Comparison of ENCODE assay signal across 23 mouse cellular contexts in the genomic region with DNA sequence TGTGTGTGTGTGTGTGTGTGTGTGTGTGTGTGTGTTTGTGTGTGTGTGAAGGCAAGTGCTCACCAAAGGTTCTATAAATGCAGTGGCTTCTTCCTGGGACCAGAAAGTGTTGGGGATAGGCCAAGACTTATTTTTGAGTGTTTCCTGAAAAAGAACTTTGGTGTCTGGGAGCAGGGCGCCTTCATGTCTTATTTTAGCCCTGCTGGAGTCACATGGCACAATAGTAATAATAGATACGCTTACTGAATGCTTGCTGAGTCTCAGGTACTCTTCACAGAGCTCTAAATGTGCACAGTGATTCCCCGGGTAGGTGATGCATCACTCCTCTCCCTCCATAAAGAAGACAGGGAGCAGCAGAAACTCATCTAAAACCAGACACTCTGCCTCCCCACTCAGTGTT.
"Had no signal": no experiment of that assay in that cellular context is flagged by ENCODE, and none has a peak within 500 bp of the region (broad histone marks: within the 10 kb centered on the region; RNA-seq: fewer than 3 reads in every experiment).

No protein-coding gene starts in this region.

- H3K4me2 ChIP-seq: limb, embryonic 13.5 days; liver, embryonic 12.5 days; liver, embryonic 15.5 days; lung, embryonic 15.5 days; midbrain, embryonic 13.5 days; neural tube, embryonic 13.5 days had no signal

- H3K27ac ChIP-seq: limb, embryonic 10.5 days; limb, embryonic 13.5 days; liver, embryonic 12.5 days; liver, embryonic 15.5 days; lung, embryonic 15.5 days; midbrain, embryonic 10.5 days; midbrain, embryonic 13.5 days; neural tube, embryonic 13.5 days; stomach, postnatal 0 days had no signal

- H3K4me3 ChIP-seq: limb, embryonic 10.5 days; limb, embryonic 13.5 days; liver, embryonic 12.5 days; liver, embryonic 15.5 days; lung, embryonic 15.5 days; megakaryocyte, embryonic 14.5 days; midbrain, embryonic 10.5 days; midbrain, embryonic 13.5 days; myocyte; neural tube, embryonic 13.5 days had no signal

- H3K27me3 ChIP-seq: limb, embryonic 13.5 days; liver, embryonic 12.5 days; liver, embryonic 15.5 days; lung, embryonic 15.5 days; midbrain, embryonic 13.5 days; neural tube, embryonic 13.5 days had no signal

- H3K9me3 ChIP-seq: limb, embryonic 10.5 days; limb, embryonic 13.5 days; liver, embryonic 12.5 days; liver, embryonic 15.5 days; lung, embryonic 15.5 days; megakaryocyte, embryonic 14.5 days; midbrain, embryonic 10.5 days; midbrain, embryonic 13.5 days; neural tube, embryonic 13.5 days had no signal

- DNase-seq: kidney, postnatal 10 days; layer of hippocampus, postnatal 36 days; liver; lung, adult 18-20 months; lung, postnatal 10 days; lung, postnatal 36 days; retina, postnatal 1 day; right cerebral cortex, postnatal 4 days; thymus, adult 2 months; thymus, postnatal 14 days; thymus, postnatal 4 days had no signal

- H3K4me1 ChIP-seq: limb, embryonic 13.5 days; liver, embryonic 12.5 days; liver, embryonic 15.5 days; lung, embryonic 15.5 days; megakaryocyte, embryonic 14.5 days; midbrain, embryonic 10.5 days; midbrain, embryonic 13.5 days; neural tube, embryonic 13.5 days had no signal

- ATAC-seq: liver, embryonic 12.5 days; midbrain, embryonic 13.5 days; midbrain, embryonic 16.5 days had no signal

- H3K9ac ChIP-seq: limb, embryonic 13.5 days; liver, embryonic 12.5 days; liver, embryonic 15.5 days; lung, embryonic 15.5 days; midbrain, embryonic 13.5 days; neural tube, embryonic 13.5 days had no signal

- H3K36me3 ChIP-seq: limb, embryonic 10.5 days; limb, embryonic 13.5 days; liver, embryonic 12.5 days; liver, embryonic 15.5 days; lung, embryonic 15.5 days; midbrain, embryonic 10.5 days; midbrain, embryonic 13.5 days; neural tube, embryonic 13.5 days had no signal
